Mouse (Mus musculus) heart, embryonic 16.5 days (tissue): ENCODE data around the gene 2310034G01Rik. TPM values are rescaled to one million over a fixed set of nuclear protein-coding genes. Genes with fewer than 3 reads are reported as not detected.
A peak's percentile ranks its signal among the peaks of the same experiment; 100 is the strongest.

Experiments used
- ATAC-seq: fragments of 200-750 bp; cut with Nextera tagmentation; replicated peaks from 2 replicates; pipeline ENCODE4 v1.8.0; 2017; ENCODE audit warnings: moderate number of reproducible peaks; ENCODE audit not compliant: insufficient read depth, low FRiP score; ENCODE audit errors: extremely low read depth
- H3K27ac ChIP-seq: fragments of 300-500 bp; sonication (generic); 2 replicates; pipeline ENCODE4 v1.5.1; 2014; ENCODE audit warnings: mild to moderate bottlenecking, low read length, control low read depth, moderate library complexity
- H3K27me3 ChIP-seq: fragments of 300-500 bp; sonication (generic); 2 replicates; pipeline ENCODE4 v1.6.1; 2014; ENCODE audit warnings: low read length, mixed read lengths; ENCODE audit not compliant: control insufficient read depth, insufficient read depth
- H3K36me3 ChIP-seq: fragments of 300-500 bp; sonication (generic); 2 replicates; pipeline ENCODE4 v1.6.1; 2014; ENCODE audit not compliant: control insufficient read depth, insufficient read depth
- H3K4me1 ChIP-seq: fragments of 300-500 bp; sonication (generic); 2 replicates; pipeline ENCODE4 v1.6.1; 2014; ENCODE audit warnings: low read length, mixed read lengths; ENCODE audit not compliant: control insufficient read depth, insufficient read depth
- H3K4me2 ChIP-seq: fragments of 300-500 bp; sonication (generic); 2 replicates; pipeline ENCODE4 v1.6.1; 2014; ENCODE audit warnings: low read depth, mild to moderate bottlenecking, control low read depth, low read length
- H3K4me3 ChIP-seq: fragments of 300-500 bp; sonication (generic); 2 replicates; pipeline ENCODE4 v1.5.1; 2014; ENCODE audit warnings: mild to moderate bottlenecking, control low read depth, low read length
- H3K9ac ChIP-seq: fragments of 300-500 bp; sonication (generic); 2 replicates; pipeline ENCODE4 v1.6.1; 2014; ENCODE audit warnings: low read length, control low read depth
- H3K9me3 ChIP-seq: fragments of 300-500 bp; sonication (generic); replicated peaks from 2 replicates; pipeline ENCODE4 v1.6.1; 2016; ENCODE audit warnings: low read length; ENCODE audit not compliant: control insufficient read depth
- WGBS: fragments of 180-500 bp; shearing (Covaris S2); extraction: QIAGEN DNeasy Blood & Tissue Kit; methylation state at CpG from one replicate; pipeline ENCODE4 v1.1.7; 2014; 5-methylcytosine and 5-hydroxymethylcytosine counted together
- polyA plus RNA-seq: library from polyadenylated mRNA; unstranded; fragments of >200 nt; fragmentation: Nextera tagmentation; extraction: Ambion mirVana; gene quantifications from 2 replicates; pipeline ENCODE4 v1.2.1, GENCODE M21; 2015

The 2310034G01Rik gene
- polyA plus RNA-seq, 1 experiment from 2014 or later, result 1.1 TPM

DNA sequence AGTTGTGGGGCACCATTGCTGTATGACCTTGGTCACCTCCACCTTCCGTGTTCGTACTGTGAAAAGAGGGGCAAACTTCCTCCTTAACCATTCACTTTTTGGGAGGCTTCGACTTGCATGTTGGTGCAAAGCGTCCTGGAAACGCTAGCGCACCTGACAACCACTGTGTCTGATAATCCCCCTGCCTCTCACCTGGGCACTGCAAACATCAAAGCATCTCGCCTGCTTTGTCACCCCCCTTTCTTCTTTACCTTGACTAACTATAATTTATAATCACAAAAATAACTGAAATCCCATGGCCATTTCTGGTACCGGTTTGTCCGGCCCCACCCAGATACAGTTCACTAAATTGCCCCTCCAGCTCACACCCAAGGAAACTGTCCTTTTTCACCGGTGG lies 44.6 kb upstream of the 2310034G01Rik start:
- peak overlapping the region; percentile 73 for H3K4me3 ChIP-seq
- peak overlapping the region; percentile 91 for H3K4me2 ChIP-seq
- H3K27ac ChIP-seq, result no peak overlapping the region
- H3K9ac ChIP-seq, result peak overlapping the region; percentile 66
- no peaks in the 10 kb centered on the region for H3K9me3 ChIP-seq
- ATAC-seq, result no peak
- peaks cover 33% of the 10 kb centered on the region for H3K4me1 ChIP-seq
- WGBS, result 2% methylated on average over 10 of the region's 10 CpGs
- no peaks in the 10 kb centered on the region for H3K27me3 ChIP-seq
- H3K36me3 ChIP-seq, result no peaks in the 10 kb centered on the region

DNA sequence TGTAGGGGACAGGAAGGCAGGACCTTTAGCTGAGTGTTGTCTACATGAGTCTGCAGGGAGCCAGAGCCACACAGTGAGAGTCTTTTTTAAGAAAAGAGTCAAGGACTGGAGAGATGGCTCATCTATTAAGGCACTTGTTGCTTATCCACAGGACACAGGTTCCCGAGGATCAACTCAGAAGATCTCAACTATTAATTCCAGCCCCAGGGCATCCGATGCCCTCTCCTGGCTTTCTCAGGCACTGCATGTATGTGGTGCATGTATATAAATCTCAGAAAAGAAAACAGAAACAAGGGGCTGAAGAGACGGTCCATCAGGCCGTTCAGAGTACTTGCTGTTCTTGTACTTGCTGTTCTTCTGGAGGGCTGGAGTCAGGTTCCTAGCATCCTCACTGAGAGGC lies 41.9 kb upstream of the 2310034G01Rik start:
- no peak overlapping the region for H3K4me2 ChIP-seq
- H3K4me1 ChIP-seq, result peaks cover 16% of the 10 kb centered on the region
- no peaks in the 10 kb centered on the region for H3K27me3 ChIP-seq
- no peak overlapping the region for H3K9ac ChIP-seq
- H3K4me3 ChIP-seq, result no peak overlapping the region
- H3K36me3 ChIP-seq, result peaks cover 7% of the 10 kb centered on the region
- H3K9me3 ChIP-seq, result no peaks in the 10 kb centered on the region
- WGBS, result 42% methylated on average over 4 of the region's 4 CpGs
- H3K27ac ChIP-seq, result no peak overlapping the region
- no peak for ATAC-seq

DNA sequence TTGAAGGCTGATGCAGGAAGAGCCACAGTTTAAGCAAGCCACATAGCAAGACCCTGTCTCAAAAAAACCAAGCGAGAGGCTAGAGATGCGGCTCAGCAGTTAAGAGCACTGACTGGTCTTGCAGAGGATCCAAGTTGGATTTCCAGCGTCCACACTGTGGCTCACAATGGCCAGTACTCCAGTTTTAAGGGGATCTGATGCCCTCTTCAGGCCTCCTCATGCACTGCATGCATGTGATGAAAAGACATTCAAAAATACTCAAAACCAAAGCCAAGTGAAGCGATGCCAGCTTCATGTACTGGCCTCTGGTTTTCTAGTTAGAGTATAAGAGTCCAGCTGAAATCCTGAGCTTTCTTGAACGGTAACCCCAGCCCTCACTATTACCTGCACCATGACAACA lies 39.8 kb upstream of the 2310034G01Rik start:
- no peak overlapping the region for H3K27ac ChIP-seq
- H3K9me3 ChIP-seq, result no peaks in the 10 kb centered on the region
- H3K36me3 ChIP-seq, result peaks cover 15% of the 10 kb centered on the region
- ATAC-seq, result no peak
- H3K4me1 ChIP-seq, result peaks cover 12% of the 10 kb centered on the region
- no peaks in the 10 kb centered on the region for H3K27me3 ChIP-seq
- H3K4me2 ChIP-seq, result no peak overlapping the region
- no peak overlapping the region for H3K9ac ChIP-seq
- H3K4me3 ChIP-seq, result no peak overlapping the region
- 77% methylated on average over 5 of the region's 5 CpGs for WGBS

DNA sequence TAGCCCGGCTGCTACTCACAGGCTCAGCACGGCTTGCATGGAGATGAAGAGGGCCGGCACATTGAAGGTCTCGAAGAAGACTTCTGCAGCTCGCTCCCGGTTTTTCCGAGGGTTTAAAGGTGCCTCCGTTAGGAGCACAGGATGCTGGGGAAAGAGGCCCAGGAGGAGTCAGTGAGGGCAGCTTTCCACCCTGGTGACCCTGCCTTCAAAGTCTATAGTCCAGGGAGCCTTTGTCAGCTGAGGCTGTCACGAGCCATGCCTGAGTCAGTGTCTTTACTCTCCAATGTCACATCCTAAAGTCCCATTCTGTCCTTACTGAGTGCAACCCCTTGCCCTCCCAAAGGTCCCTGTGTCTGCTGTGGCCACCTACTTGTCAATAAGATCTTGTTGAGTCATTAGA lies 32.2 kb upstream of the 2310034G01Rik start:
- ATAC-seq, result no peak
- Histone ChIP-seq H3K9ac (no peak overlapping the region), H3K4me2 (no peak overlapping the region), H3K27me3 (no peaks in the 10 kb centered on the region), H3K4me3 (no peak overlapping the region), H3K27ac (no peak overlapping the region), H3K4me1 (no peaks in the 10 kb centered on the region), H3K9me3 (no peaks in the 10 kb centered on the region), H3K36me3 (peaks cover 77% of the 10 kb centered on the region)
- 88% methylated on average over 9 of the region's 9 CpGs for WGBS

DNA sequence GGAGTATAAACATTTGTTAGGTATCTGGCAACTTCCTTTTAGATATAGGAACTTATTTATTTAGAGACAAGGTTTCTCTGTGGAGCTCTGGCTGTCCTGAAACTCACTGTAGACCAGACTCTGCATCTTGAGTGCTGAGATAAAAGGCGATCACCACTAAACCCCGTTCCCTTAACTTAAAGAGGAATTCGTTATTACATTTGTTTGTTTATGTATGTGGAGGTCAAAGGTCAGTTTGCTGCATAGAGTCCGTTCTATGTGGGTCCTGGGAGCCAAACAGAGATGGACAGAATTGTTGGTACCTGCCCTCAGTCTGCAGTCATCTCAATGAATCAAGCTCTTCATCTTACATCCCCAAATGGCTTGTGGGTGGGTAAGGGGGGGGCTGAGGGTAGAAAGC lies 25.8 kb upstream of the 2310034G01Rik start:
- Histone ChIP-seq H3K4me3 (no peak overlapping the region), H3K4me2 (no peak overlapping the region), H3K9me3 (no peaks in the 10 kb centered on the region), H3K4me1 (peaks cover 2% of the 10 kb centered on the region; the same call in 1 of the 2 replicates), H3K27me3 (no peaks in the 10 kb centered on the region), H3K9ac (no peak overlapping the region), H3K27ac (no peak overlapping the region), H3K36me3 (peaks cover 30% of the 10 kb centered on the region)
- ATAC-seq, result no peak
- 46% methylated on average over 4 of the region's 4 CpGs for WGBS

DNA sequence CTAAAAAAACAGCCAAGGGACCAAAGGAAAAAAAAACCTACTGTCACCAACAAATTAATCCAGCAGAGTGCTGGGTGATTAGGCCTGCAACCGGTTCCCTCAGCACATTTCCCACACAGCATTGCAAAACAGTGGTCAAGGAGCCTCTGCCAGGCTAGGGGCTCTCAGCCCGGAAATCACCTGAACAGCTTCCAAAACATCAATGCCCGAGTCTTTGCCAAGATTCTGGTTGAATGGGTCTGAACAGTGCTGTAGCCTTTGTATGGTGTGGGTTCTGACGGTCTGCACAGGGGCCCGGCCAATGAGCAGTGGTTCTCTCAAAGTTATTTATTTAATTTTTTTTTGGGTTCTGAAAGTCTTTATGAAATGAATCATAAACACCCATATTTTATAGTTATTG lies 25.4 kb upstream of the 2310034G01Rik start:
- Histone ChIP-seq H3K27ac (no peak overlapping the region), H3K9ac (no peak overlapping the region), H3K4me3 (no peak overlapping the region), H3K36me3 (peaks cover 28% of the 10 kb centered on the region), H3K4me2 (no peak overlapping the region), H3K27me3 (no peaks in the 10 kb centered on the region), H3K4me1 (peaks cover 2% of the 10 kb centered on the region; the same call in 1 of the 2 replicates), H3K9me3 (no peaks in the 10 kb centered on the region)
- 60% methylated on average over 5 of the region's 5 CpGs for WGBS
- ATAC-seq, result no peak

DNA sequence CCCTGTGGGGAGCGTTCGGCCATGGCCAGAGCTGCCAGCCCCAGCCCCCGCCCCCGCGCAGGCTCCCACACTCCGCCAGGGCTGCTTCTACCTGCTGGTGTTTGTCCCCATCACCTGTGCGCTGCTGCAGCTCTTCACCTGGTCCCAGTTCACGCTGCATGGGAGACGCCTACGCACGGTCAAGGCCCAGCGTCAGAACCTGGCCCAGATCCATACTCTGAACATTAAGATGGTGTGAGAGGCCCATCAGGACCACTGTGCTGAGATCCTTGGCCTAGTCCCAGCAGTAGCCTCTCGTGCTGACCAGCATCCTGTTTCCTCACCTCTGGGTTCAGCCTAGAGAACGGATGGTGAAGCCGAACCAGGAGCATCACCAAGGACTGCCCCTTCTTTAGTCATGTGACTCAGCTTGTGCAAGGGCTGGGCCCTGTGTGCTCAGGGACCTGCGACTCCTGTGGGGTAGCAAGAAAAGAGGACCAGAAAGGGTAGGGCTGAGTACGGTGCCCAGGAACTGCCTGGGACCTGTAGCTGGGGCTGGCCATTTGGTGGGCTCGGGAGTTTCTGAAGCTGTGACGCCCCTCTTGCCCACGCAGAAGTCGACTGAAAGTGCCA lies 24.5 kb upstream of the 2310034G01Rik start:
- no peak overlapping the region for H3K9ac ChIP-seq
- H3K4me1 ChIP-seq, result peaks cover 2% of the 10 kb centered on the region; the same call in 1 of the 2 replicates
- no peak overlapping the region for H3K27ac ChIP-seq
- no peaks in the 10 kb centered on the region for H3K27me3 ChIP-seq
- peak; percentile 16; the same call in 1 of the 2 replicates for ATAC-seq
- WGBS, result 58% methylated on average over 21 of the region's 21 CpGs
- H3K4me3 ChIP-seq, result no peak overlapping the region
- no peaks in the 10 kb centered on the region for H3K9me3 ChIP-seq
- H3K4me2 ChIP-seq, result no peak overlapping the region
- H3K36me3 ChIP-seq, result peaks cover 20% of the 10 kb centered on the region

DNA sequence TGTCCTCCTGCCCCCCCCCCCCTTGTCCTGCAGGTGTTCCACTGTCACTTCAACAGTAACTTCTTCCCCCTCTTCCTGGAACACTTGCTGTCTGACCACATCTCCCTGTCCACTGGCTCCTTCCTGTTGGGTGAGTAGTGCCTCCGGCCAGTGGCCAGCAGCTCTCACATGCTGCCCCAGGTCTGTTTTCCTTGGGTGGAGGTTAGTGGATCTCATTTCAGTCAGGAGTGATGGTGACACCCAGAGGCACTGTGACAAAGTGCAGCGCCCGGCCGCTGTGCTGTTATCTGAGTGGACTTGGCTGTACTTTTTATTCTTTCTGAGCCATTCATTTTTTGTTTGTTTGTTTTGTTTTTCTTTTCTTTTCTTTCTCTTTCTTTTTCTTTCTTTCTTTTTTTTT lies 19.1 kb upstream of the 2310034G01Rik start:
- Histone ChIP-seq H3K9me3 (no peaks in the 10 kb centered on the region), H3K9ac (no peak overlapping the region), H3K4me1 (no peaks in the 10 kb centered on the region), H3K4me2 (no peak overlapping the region), H3K27ac (no peak overlapping the region), H3K36me3 (no peaks in the 10 kb centered on the region), H3K4me3 (no peak overlapping the region), H3K27me3 (no peaks in the 10 kb centered on the region)
- 8% methylated on average over 4 of the region's 4 CpGs for WGBS
- ATAC-seq, result peak; percentile 67

DNA sequence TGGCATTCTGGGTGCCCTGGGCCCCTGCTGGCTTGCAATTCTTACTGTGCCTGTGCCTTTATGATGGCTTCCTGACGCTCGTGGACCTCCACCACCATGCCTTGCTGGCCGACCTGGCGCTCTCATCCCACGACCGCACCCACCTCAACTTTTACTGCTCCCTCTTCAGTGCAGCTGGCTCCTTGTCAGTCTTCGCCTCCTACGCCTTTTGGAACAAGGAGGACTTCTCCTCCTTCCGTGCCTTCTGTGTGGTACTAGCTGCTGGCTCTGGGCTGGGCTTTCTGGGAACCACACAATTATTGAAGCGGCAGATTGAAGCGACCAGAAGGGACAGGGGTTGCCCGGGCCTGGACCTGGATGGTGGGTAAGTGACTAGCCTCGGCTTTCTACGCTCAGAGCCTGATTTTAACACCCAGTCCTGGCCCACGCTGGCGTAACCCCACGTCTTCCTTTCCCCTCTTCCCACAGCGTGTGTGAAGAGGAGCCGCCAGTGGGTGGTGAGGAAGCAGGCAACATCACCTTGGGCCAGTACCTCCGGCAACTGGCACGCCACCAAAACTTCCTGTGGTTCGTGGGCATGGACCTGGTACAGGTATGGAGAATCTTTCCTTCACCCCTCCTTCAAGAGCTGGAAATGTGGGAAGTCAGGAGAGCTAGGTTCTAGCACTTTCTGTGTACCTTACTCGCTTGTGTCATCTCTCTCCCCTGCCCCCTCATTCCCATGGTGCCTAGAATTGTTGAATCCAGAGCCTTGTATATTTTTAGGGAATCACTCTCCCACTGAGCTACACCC lies 17.9 kb upstream of the 2310034G01Rik start:
- no peak overlapping the region for H3K27ac ChIP-seq
- H3K9ac ChIP-seq, result no peak overlapping the region
- H3K4me2 ChIP-seq, result no peak overlapping the region
- no peak for ATAC-seq
- H3K4me1 ChIP-seq, result no peaks in the 10 kb centered on the region
- no peaks in the 10 kb centered on the region for H3K27me3 ChIP-seq
- no peak overlapping the region for H3K4me3 ChIP-seq
- no peaks in the 10 kb centered on the region for H3K36me3 ChIP-seq
- WGBS, result 79% methylated on average over 23 of the region's 23 CpGs
- no peaks in the 10 kb centered on the region for H3K9me3 ChIP-seq
